Mouse (Mus musculus) lung, adult 2 months (tissue): ENCODE results near the gene Zfp488.

ENCODE experiments used
- CTCF ChIP-seq: fragments of 200-500 bp; IDR thresholded peaks from 2 replicates; pipeline ENCODE4 v1.5.1; 2011; ENCODE audit warnings: mild to moderate bottlenecking, low read length, control low read depth; ENCODE audit not compliant: insufficient read depth
- POLR2A ChIP-seq: fragments of 200-500 bp; IDR thresholded peaks from 2 replicates; pipeline ENCODE4 v1.6.1; 2011; ENCODE audit warnings: low read depth, mild to moderate bottlenecking, control low read depth, low read length, borderline replicate concordance; ENCODE audit errors: extremely low read depth

DNA sequence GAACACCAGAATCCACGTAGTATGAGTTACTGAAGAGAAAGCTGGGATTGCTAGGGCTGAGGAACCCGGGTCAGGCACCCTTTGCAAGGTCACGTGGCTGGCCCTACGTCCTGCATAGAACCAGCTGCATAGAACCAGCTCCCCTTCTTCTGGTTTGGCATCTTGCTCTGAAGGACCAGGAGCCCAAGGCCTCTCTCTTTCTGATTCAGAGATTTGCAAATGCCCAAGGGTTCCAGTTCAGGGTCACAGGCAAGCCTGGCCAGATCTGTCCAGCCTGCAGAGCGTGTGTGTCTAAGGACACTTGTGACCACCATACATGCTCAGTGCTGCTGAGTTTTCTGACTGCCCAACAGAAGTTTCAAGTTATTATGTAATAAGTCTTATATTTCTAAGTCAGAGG, 36.3 kb downstream of the Zfp488 start:
- TF ChIP-seq CTCF (no peak), POLR2A (no peak)
